Mouse (Mus musculus) thymus, adult 2 months (tissue): ENCODE measurements at regions not wholly inside any gene's neighbourhood (a gene's known extent, or its start where the extent isn't known, plus 50 kb on each side); places are given as distances from the start of the nearest gene placed in this dataset.

Source experiments
- CTCF ChIP-seq: fragments of 200-500 bp; IDR thresholded peaks from 2 replicates; pipeline ENCODE4 v1.5.1; 2012; ENCODE audit warnings: mild to moderate bottlenecking, control low read depth, low read length, moderate library complexity, borderline replicate concordance; ENCODE audit not compliant: control insufficient read depth, poor library complexity, insufficient read depth; ENCODE audit errors: extremely low read depth
- POLR2A ChIP-seq: fragments of 200-500 bp; IDR thresholded peaks from 2 replicates; pipeline ENCODE4 v1.6.1; 2012; ENCODE audit warnings: mild to moderate bottlenecking, low read length, control low read depth, moderate library complexity; ENCODE audit not compliant: control insufficient read depth, poor library complexity, insufficient read depth; ENCODE audit errors: extremely low read depth

GRCm38 (mm10) chr12:86823488-86823854 lies 61.1 kb downstream of the Irf2bpl start:
- no peak for TF ChIP-seq CTCF
- TF ChIP-seq POLR2A, result no peak
